Mouse (Mus musculus) CH12.LX (cell line): ENCODE data around the gene Tas2r134. TPM values are rescaled to one million over a fixed set of nuclear protein-coding genes. Genes with fewer than 3 reads are reported as not detected.
A peak's percentile ranks its signal among the peaks of the same experiment; 100 is the strongest.

Experiments
- DNase-seq: peaks from one replicate; pipeline ENCODE4 v3.0.0-alpha.2; 2013; ENCODE audit errors: extremely low read depth
- H3K27ac ChIP-seq: 2 replicates; pipeline ENCODE4 v1.5.1; 2012; ENCODE audit warnings: low read depth, mild to moderate bottlenecking, control low read depth, moderate library complexity; ENCODE audit not compliant: insufficient read depth
- H3K27me3 ChIP-seq: replicated peaks from 2 replicates; pipeline ENCODE3; 2012; ENCODE audit warnings: inconsistent platforms
- H3K36me3 ChIP-seq, 2 experiments: replicated peaks in 1 of 2; 2 replicates each; pipeline versions ENCODE3 to v1.6.1; 2012; ENCODE audit warnings: inconsistent platforms in 1 of 2, low read length in 1 of 2, mild to moderate bottlenecking in 1 of 2, mixed read lengths in 1 of 2, moderate library complexity in 1 of 2; ENCODE audit not compliant: control insufficient read depth in 1 of 2, insufficient read depth in 1 of 2
- H3K4me1 ChIP-seq, 2 experiments: 2 replicates each; pipeline ENCODE4 v1.6.1; 2012; ENCODE audit warnings: inconsistent platforms in 1 of 2, moderate library complexity in 1 of 2; ENCODE audit not compliant: insufficient read depth in 2 of 2, control insufficient read depth in 1 of 2
- H3K4me2 ChIP-seq: 2 replicates; pipeline ENCODE4 v1.6.1; 2012; ENCODE audit warnings: low read depth, mild to moderate bottlenecking, control low read depth; ENCODE audit not compliant: poor library complexity, insufficient read depth, severe bottlenecking
- H3K4me3 ChIP-seq, 3 experiments: fragments of 150-350 bp in 1 of 3; sonication (generic) in 1 of 3; replicated peaks in 1 of 3; 2 replicates each; pipeline versions ENCODE3 to v1.5.1; 2011 to 2012; ENCODE audit warnings: low read depth in 2 of 3, low read length in 2 of 3, mild to moderate bottlenecking in 2 of 3, moderate library complexity in 2 of 3, control low read depth in 1 of 3, improper control_type of control experiment in 1 of 3, inconsistent platforms in 1 of 3, mixed read lengths in 1 of 3; ENCODE audit not compliant: poor library complexity in 1 of 3
- H3K79me2 ChIP-seq: replicated peaks from 2 replicates; pipeline ENCODE4 v1.6.1; 2012; ENCODE audit warnings: mild to moderate bottlenecking, moderate library complexity; ENCODE audit not compliant: control insufficient read depth, poor library complexity, insufficient read depth, severe bottlenecking; ENCODE audit errors: extremely low read depth
- H3K9ac ChIP-seq: 2 replicates; pipeline ENCODE4 v1.6.1; 2012; ENCODE audit warnings: low read depth, mild to moderate bottlenecking, control low read depth, moderate library complexity; ENCODE audit not compliant: insufficient read depth
- H3K9me3 ChIP-seq: replicated peaks from 2 replicates; pipeline ENCODE3; 2012; ENCODE audit warnings: low read length, inconsistent platforms, mixed read lengths
- CTCF ChIP-seq, 2 experiments: IDR thresholded peaks in 1 of 2; conservative IDR thresholded peaks in 1 of 2; 2 replicates each; pipeline ENCODE4 v1.5.1; 2011 to 2012; ENCODE audit warnings: low read depth in 2 of 2, low read length in 2 of 2, improper control_type of control experiment in 1 of 2, inconsistent platforms in 1 of 2, mild to moderate bottlenecking in 1 of 2, moderate library complexity in 1 of 2
- GABPA ChIP-seq: IDR thresholded peaks from 2 replicates; pipeline ENCODE4 v1.6.1; 2012; ENCODE audit warnings: low read depth, low read length, improper control_type of control experiment, inconsistent platforms; ENCODE audit not compliant: insufficient replicate concordance
- HCFC1 ChIP-seq: IDR thresholded peaks from 2 replicates; pipeline ENCODE4 v1.6.1; 2012; ENCODE audit warnings: low read depth, mild to moderate bottlenecking, inconsistent platforms, low read length, improper control_type of control experiment
- MAFK ChIP-seq: IDR thresholded peaks from 2 replicates; pipeline ENCODE4 v1.6.1; 2011; ENCODE audit warnings: low read length, improper control_type of control experiment; ENCODE audit not compliant: insufficient replicate concordance
- MXI1 ChIP-seq: IDR thresholded peaks from 2 replicates; pipeline ENCODE4 v1.6.1; 2011; ENCODE audit warnings: mild to moderate bottlenecking, low read depth, low read length, improper control_type of control experiment
- PAX5 ChIP-seq: IDR thresholded peaks from 2 replicates; pipeline ENCODE4 v1.6.1; 2012; ENCODE audit warnings: low read length, inconsistent platforms, mixed read lengths
- POLR2AphosphoS2 ChIP-seq: IDR thresholded peaks from 2 replicates; pipeline ENCODE4 v1.6.1; 2011; ENCODE audit warnings: low read depth, low read length, improper control_type of control experiment
- RAD21 ChIP-seq: IDR thresholded peaks from 2 replicates; pipeline ENCODE4 v1.6.1; 2011; ENCODE audit warnings: low read depth, mild to moderate bottlenecking, low read length, improper control_type of control experiment, moderate library complexity
- SIN3A ChIP-seq: IDR thresholded peaks from 2 replicates; pipeline ENCODE4 v1.6.1; 2012; ENCODE audit warnings: low read length, improper control_type of control experiment, inconsistent platforms
- SMC3 ChIP-seq: IDR thresholded peaks from 2 replicates; pipeline ENCODE4 v1.6.1; 2011; ENCODE audit warnings: low read depth, low read length, improper control_type of control experiment
- TBP ChIP-seq: conservative IDR thresholded peaks from 2 replicates; pipeline ENCODE4 v1.6.1; 2011; ENCODE audit warnings: low read depth, low read length, improper control_type of control experiment
- ZC3H11A ChIP-seq: IDR thresholded peaks from 2 replicates; pipeline ENCODE4 v1.6.1; 2012; ENCODE audit warnings: low read depth, mild to moderate bottlenecking, inconsistent platforms, low read length, improper control_type of control experiment
- ZKSCAN1 ChIP-seq: IDR thresholded peaks from 2 replicates; pipeline ENCODE4 v1.6.1; 2012; ENCODE audit warnings: low read depth, inconsistent platforms, low read length, improper control_type of control experiment, borderline replicate concordance
- ZMIZ1 ChIP-seq: IDR thresholded peaks from 2 replicates; pipeline ENCODE4 v1.6.1; 2012; ENCODE audit warnings: low read depth, mild to moderate bottlenecking, inconsistent platforms, low read length, improper control_type of control experiment
- dilution Hi-C: fragments of 300-500 bp; cut with MboI; formaldehyde crosslinking; loops from 2 replicates; pipeline ENCODE4 v1.14.3; 2020; ENCODE audit warnings: low sequenced_read_pairs; ENCODE audit not compliant: extremely low pct_unique_long_range_greater_than_20kb, extremely low pct_ligation_motif_present
- in situ Hi-C: fragments of 300-500 bp; cut with MboI; formaldehyde crosslinking; loops from 3 replicates; pipeline ENCODE4 v1.14.3; 2019; ENCODE audit warnings: low sequenced_read_pairs, low pct_ligation_motif_present, low pct_unique_long_range_greater_than_20kb, mixed read lengths
- polyA plus RNA-seq: library from polyadenylated mRNA; unstranded; fragments of >175 nt; gene quantifications from 2 replicates; pipeline ENCODE4 v1.2.1, GENCODE M21; 2012; ENCODE audit warnings: low read depth; ENCODE audit not compliant: insufficient read length
- total RNA-seq, 2 experiments: library from RNA; depleted of rRNA; stranded (reverse); fragments of 300-350 nt in 1 of 2; fragments of >200 nt in 1 of 2; gene quantifications; 2 replicates each; pipeline ENCODE4 v1.2.3; 2012 to 2014

Tas2r134 gene
- total and polyA plus RNA-seq, 3 experiments = not detected

- H3K27me3 ChIP-seq = no peaks in the 10 kb centered on the region
- H3K4me2 ChIP-seq = no peak overlapping the region
- H3K27ac ChIP-seq = no peak overlapping the region
- in situ Hi-C loops (no loop called here), dilution Hi-C loops (no loop called here)
- TF ChIP-seq CTCF (conservative IDR thresholded peaks at IDR 0.05 in 1 of 2, IDR thresholded peaks at IDR 0.05 in 1 of 2; ENCODE audit: low read depth in 2 of 2, low read length in 2 of 2) (peak in 1 of 2 experiments; percentile 69; a peak in 2 of 4 replicates), RAD21 (peak; percentile 66), SMC3 (peak; percentile 67), ZC3H11A (0 out of 2 replicates have a peak, but pooled peaks have one; percentile 18), ZKSCAN1 (no peak)
- no peak overlapping the region for H3K4me3 ChIP-seq
- no peaks in the 10 kb centered on the region for H3K36me3 ChIP-seq
- no peak overlapping the region for H3K9ac ChIP-seq
- H3K4me1 ChIP-seq = no peaks in the 10 kb centered on the region; a peak in 1 of 4 replicates
- peak; percentile 23 for DNase-seq
- H3K79me2 ChIP-seq = no peaks in the 10 kb centered on the region
- H3K9me3 ChIP-seq = no peaks in the 10 kb centered on the region
Measured at GRCm38 (mm10) chr2:51588895-51589294, 38.4 kb upstream of the Tas2r134 start.

GRCm38 (mm10) chr2:51589627-51590026, 37.7 kb upstream of the Tas2r134 start:
- Histone ChIP-seq H3K4me2 (no peak overlapping the region), H3K79me2 (no peaks in the 10 kb centered on the region), H3K9me3 (no peaks in the 10 kb centered on the region), H3K27ac (no peak overlapping the region), H3K4me1 (no peaks in the 10 kb centered on the region), H3K27me3 (no peaks in the 10 kb centered on the region), H3K4me3 (no peak overlapping the region), H3K36me3 (no peaks in the 10 kb centered on the region), H3K9ac (no peak overlapping the region)
- TF ChIP-seq GABPA (no peak), MXI1 (no peak), POLR2AphosphoS2 (no peak), TBP (no peak), SIN3A (no peak), MAFK (no peak), HCFC1 (no peak)
- dilution Hi-C loops (no loop called here), in situ Hi-C loops (no loop called here)
- DNase-seq = no peak

- no peak for DNase-seq
- H3K4me1 ChIP-seq = no peaks in the 10 kb centered on the region
- H3K9me3 ChIP-seq = no peaks in the 10 kb centered on the region
- H3K9ac ChIP-seq = no peak overlapping the region
- no peak overlapping the region for H3K27ac ChIP-seq
- no peaks in the 10 kb centered on the region for H3K27me3 ChIP-seq
- TF ChIP-seq HCFC1 (no peak), PAX5 (no peak), ZMIZ1 (no peak)
- TF ChIP-seq, all 38 proteins: peak for 0
- H3K36me3 ChIP-seq = no peaks in the 10 kb centered on the region
- no peak overlapping the region for H3K4me3 ChIP-seq
- H3K79me2 ChIP-seq = no peaks in the 10 kb centered on the region
- H3K4me2 ChIP-seq = no peak overlapping the region
- dilution Hi-C loops = no loop called here
- in situ Hi-C loops = no loop called here
Measured at GRCm38 (mm10) chr2:51590308-51590707, 37.0 kb upstream of the Tas2r134 start.
